Mouse (Mus musculus) monocyte, adult 5-6 weeks (primary cell): Measurements from ENCODE around the gene Hoxd4. TPM values are rescaled to one million over a fixed set of nuclear protein-coding genes. Genes with fewer than 3 reads are reported as not detected.

Experiments
- ATAC-seq: fragments of 153-309, 156-312 bp; replicated peaks from 2 replicates; pipeline ENCODE4 v1.8.0; 2017; ENCODE audit warnings: mild to moderate bottlenecking; ENCODE audit not compliant: low TSS enrichment, insufficient number of reproducible peaks, severe bottlenecking, poor library complexity, low FRiP score
- total RNA-seq: library from RNA; stranded (forward); fragments of 200-1000, 200-491, 200-594 nt; gene quantifications from 3 replicates; pipeline ENCODE4 v1.2.3, GENCODE M21; 2017

Hoxd4 gene
- total RNA-seq, 1 experiment from 2014 or later = not detected

DNA sequence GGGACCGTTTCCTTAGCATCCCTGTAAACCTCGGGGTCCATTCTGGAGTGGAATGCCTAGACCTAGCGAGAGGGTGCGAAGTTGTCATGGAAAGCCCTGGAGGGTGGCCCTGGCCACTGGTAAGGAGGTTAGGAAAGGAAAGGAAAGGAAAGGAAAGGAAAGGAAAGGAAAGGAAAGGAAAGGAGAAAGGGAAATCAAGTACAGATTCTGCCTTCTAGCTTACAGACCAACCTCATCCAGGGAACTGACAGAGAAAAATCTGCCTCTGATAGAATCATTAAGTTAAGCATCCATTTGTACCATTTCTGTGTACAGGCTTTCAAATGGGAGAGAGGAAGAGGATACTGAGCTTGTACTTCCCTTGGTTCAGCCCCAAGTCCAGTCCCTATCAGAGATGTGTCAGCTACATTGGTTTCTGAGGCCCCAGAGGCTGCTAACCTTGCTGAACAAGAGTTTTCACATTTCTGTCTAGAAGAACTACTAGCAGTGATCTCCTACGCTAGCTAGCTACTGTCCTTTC is 39.1 kb downstream of the Hoxd4 start:
- no peak for ATAC-seq

GRCm38 (mm10) chr2:74751861-74752260 is 40.1 kb downstream of the Hoxd4 start:
- no peak for ATAC-seq

DNA sequence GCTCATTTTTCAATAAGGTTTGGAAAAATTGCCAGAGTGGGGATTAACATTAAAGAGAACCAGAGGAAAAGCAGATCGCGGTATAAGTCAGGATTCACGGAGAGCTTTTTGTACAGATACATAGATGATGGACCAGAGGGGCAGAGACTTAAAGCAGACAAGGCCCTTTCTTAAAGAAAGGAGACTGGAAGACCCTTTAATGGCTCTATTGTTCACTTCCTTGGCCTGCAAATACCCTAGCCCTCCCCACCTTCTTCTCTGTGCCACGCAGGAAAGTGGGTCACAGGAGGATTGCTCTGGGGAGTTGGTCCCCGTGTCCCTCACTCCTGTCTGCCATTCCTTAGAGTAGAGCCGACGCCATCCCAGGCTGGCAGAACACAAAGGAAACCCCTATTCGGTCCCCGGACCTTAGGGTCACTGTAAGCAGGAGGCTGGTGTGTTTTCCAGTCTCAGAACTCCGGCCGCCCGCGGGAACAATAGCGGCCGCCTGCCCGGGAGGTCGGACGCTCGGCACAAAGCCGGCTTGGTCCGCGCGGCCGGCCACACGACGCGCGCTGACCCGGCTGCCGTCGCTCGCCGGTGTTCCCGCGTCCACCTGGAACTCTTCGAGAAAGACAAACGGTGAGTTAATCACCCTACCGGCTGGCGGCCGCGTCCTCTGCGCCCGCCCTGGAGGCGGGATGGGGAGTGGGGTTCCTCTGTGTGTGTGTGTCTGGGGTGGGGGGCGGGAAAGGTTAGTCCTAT is 40.9 kb downstream of the Hoxd4 start:
- no peak for ATAC-seq

DNA sequence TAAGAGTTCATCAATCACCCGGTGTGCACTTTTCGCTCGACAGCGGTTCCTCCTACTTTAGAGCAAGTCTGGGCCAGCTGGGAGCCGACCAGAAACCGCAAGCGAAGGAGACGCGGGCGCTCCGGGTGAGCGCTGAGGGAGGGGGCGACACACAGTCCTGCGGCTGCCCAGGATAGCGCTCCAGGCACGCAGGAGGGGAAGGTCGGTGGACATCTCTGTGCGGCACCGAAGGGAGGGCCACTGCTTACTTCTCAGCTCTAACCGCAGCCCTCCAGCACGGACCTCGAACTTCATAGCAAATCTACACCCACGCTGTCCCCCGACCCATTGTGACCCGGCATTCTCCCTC is 41.4 kb downstream of the Hoxd4 start:
- ATAC-seq = no peak

GRCm38 (mm10) chr2:74753711-74754110 is 42.0 kb downstream of the Hoxd4 start:
- no peak for ATAC-seq

DNA sequence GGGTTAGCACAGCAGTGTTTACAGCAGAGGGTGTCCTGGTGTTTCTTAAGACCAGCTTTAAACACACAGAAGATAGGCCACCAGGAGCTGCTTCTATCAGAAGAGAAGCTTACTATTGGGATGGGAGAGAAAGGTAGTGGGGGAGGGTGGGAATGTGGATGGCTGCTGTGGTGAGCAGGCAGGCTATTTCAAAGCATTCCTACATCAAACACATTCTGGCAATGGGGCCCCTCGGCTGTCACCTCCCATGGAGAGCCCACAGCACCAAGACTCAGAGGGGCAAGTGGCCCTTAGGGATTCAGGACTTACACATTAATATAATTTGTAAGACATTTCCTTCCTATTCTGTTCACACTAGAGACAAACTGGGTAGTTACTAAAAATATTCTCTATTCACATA is 48.4 kb downstream of the Hoxd4 start:
- no peak for ATAC-seq

GRCm38 (mm10) chr2:74761941-74762340 is 50.2 kb downstream of the Hoxd4 start:
- no peak for ATAC-seq

DNA sequence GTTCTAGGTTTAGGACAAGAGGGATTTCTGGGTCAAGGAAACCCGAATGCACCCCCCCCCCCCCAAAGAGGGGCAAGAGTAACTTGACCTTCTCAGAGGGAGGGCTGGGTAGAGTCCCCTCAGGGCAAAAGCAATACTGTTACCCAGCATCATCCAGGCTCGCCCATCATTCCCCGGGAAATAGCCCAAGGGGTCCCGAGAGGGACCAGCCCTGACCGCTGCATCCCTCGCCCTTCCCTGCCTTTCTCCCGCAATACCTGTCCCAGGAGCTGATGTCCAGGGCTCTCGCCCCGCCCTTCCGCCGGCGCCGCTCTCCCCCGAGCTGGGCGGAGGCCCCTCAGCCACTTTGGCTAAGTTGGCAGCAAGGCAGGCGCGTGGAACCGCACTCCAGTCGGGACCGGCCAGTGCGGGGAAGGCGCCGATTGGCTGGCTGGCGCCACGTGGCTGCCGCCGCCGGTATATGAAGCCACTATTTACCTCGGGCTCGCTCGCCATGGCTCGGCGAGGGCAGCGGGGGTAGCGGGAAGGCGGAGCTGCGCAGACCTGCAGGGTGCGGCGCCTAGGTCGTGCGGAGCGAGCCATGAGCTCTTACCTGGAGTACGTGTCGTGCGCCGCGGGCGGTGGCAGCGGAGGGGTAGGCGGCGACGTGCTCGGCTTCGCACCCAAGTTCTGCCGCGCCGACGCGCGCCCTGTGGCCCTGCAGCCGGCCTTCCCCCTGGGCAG is 51.0 kb downstream of the Hoxd4 start, which contains the start of gene Hoxd1:
TSS of gene Hoxd1 (plus strand) at position 459 of the 723 bp plus-strand sequence.
- ATAC-seq = no peak

- no peak for ATAC-seq
Observed at GRCm38 (mm10) chr2:74763245-74763735, 51.6 kb downstream of the Hoxd4 start.

DNA sequence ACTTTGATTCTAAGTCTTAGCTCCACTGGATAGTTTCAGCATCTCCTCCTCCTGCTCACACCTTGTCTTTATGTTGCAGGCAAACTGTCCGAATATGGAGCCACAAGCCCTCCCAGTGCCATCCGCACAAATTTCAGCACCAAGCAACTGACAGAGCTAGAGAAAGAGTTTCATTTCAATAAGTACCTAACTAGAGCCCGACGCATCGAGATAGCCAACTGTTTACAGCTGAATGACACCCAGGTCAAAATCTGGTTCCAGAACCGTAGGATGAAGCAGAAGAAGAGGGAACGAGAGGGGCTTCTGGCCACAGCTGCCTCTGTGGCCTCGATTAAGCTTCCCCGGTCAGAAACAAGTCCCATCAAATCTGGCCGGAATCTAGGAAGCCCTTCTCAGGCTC is 52.2 kb downstream of the Hoxd4 start:
- no peak for ATAC-seq

- no peak for ATAC-seq
Observed at GRCm38 (mm10) chr2:74774359-74774758, 62.6 kb downstream of the Hoxd4 start.

- no peak for ATAC-seq
Observed at GRCm38 (mm10) chr2:74777536-74778275, 66.0 kb downstream of the Hoxd4 start.

Other genes starting within 250 kb of the Hoxd4 start
- gene Lnpk, start 132.5 kb upstream of the Hoxd4 start, total RNA-seq = 23.9 to 47.3 TPM (median 36.4 TPM) in 3 replicates
- gene Evx2, start 52.4 kb upstream of the Hoxd4 start, total RNA-seq = not detected in 3 replicates
- gene Hoxd13, start 43.6 kb upstream of the Hoxd4 start, total RNA-seq = not detected in 3 replicates
- not detected in 3 replicates for gene Hoxd12, start 36.9 kb upstream of the Hoxd4 start, total RNA-seq
- gene Hoxd11, start 32.4 kb upstream of the Hoxd4 start, total RNA-seq = not detected in 3 replicates
- gene Hoxd10, start 20.0 kb upstream of the Hoxd4 start, total RNA-seq = not detected in 3 replicates
- gene Hoxd9, start 14.2 kb upstream of the Hoxd4 start, total RNA-seq = not detected in 3 replicates
- gene Hoxd8, start 7.3 kb upstream of the Hoxd4 start, total RNA-seq = not detected in 3 replicates
- gene Hoxd3, start within 50 bp of the Hoxd4 start, total RNA-seq = not detected in 3 replicates
- not detected in 3 replicates for gene Gm28230, start 14.8 kb downstream of the Hoxd4 start, total RNA-seq
- not detected in 3 replicates for gene Hoxd1, start 51.1 kb downstream of the Hoxd4 start, total RNA-seq
- gene Mtx2, start 113.9 kb downstream of the Hoxd4 start, total RNA-seq = 12.6 to 28.7 TPM (median 26.8 TPM) in 3 replicates